Mouse (Mus musculus): Measurements from ENCODE around the gene 4930519G04Rik.
"Not testable (repeated sequence)": the region's sequence is repeated elsewhere in the genome, so short reads cannot be mapped to it uniquely, and the experiment has no call there.

Gene 4930519G04Rik

DNA sequence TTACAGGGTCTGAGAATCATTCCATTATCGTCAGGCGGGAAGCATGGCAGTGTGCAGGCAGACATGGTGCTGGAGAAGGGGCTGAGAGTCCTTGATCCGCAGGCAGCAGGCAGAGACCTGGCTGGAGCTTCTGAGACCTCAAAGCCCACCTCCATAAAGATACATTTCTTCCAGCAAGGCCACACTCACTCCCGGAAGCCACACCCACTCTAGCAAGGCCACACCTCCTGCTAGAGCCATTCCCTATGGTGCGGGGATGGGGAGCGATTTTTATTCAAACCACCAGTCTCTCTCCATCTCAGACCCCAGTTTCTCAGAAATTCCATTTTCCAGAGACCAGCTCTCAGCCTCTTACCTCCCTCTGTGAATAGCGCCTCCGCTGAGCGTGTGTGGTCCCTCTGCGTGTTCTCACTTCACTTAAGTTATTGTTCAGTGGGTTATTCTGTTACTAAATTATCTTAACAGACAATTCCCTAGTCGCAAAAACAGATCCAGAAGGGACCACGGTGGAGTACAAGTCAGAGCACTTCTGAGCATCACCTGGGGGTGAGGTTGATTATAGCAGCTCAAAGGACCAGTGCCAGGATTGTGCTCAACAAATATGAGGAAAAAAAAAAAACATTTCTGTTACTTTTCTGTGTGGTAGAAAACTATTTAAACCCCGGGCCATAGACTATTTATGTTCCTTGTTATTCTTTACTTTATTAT lies 55.3 kb downstream of the 4930519G04Rik start:
- DNase-seq (ENCODE audit: low read depth, low spot score): no peak

DNA sequence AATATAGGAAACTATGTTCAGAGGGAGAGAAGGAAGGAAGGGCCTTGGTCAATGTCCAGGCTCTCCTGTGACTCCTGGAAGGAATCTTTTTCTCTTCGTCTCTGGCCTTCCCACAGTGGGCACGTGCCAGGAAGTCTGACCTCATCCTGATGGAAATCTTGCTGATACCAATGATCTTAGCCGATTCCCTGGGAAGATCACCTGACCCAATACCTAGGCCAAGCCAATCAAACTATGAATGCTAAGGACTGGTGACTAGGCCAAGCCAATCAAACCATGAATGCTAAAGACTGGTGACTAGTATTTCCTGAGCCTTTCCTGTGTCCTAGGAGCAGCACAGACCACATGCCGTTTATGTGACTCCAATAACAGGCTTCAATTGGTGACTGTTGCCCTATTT lies 60.2 kb downstream of the 4930519G04Rik start:
- no peak for DNase-seq (ENCODE audit: low read depth, low spot score)

DNA sequence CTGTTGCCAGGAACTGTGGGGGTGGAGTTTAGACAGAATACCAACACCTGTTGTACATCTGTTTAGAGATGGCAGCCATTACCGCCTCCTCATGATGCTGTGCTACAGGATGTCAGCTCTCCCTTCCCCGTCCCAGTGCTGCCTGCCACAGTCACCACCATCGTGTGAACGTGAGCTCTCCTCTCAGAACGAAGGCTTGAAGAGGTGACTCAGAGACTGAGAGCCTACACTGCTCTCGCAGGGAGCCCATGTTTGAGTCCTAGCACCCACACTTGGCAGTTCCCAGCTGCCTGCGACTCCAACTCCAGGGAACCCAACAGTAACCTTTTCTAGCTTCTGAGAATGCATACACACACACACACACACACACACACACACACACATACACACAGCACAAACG lies 61.4 kb downstream of the 4930519G04Rik start:
- DNase-seq (ENCODE audit: low read depth, low spot score): no peak

DNA sequence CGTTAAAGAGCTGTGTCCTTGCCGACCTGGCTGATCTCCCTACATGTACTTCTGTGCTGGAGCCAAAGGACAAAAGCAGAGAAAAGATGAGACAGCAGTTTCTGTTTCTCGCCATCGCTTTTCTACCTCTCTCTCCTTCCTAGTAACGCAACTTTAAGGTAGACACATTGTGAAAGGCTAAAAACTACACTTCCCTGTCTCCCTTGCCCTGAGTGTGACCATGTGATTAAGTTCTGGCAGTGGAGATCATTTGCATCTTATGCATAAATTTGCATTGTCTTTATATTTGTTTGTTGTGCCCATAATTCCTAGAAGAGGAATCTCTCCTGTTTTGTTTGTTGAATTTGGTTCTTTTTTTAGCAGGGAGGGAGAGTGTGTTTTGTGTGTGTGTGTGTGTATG lies 62.4 kb downstream of the 4930519G04Rik start:
- no peak for DNase-seq (ENCODE audit: low read depth, low spot score)

DNA sequence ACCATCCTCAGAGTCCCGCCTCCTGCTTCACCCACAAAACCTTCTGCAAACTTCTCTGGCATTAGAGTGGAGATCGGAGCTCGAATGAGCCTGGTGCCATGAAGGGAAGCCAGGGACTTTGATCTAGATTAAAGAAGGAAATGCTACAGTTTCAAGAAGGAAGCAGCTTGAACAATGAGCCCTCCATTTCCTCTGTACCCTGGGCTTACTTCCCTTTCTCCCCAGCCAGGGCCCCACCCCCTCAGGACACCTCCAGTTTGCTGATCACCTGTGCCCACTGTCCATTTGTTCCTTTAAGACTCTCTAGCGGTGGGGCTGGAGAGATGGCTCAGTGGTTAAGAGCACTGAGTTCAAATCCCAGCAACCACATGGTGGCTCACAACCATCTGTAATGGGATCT lies 63.3 kb downstream of the 4930519G04Rik start:
- DNase-seq (ENCODE audit: low read depth, low spot score): peak; percentile 70

DNA sequence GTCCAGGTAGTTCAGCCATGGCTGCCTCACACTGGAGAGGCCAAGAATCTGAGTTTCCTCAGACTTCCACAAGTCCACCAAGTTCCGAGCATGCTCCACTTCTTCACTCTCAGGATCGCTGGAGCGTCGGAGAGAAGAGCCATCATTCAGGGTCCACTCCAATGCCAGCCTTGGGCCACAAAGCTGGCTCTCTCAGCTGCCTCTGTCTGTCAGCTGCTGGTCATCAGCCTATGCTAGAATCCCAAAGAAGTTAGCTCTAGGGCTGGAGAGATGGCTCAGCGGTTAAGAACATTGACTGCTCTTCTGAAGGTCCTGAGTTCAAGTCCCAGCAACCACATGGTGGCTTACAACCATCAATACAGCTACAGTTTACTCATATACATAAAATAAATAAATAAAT lies 63.9 kb downstream of the 4930519G04Rik start:
- not testable (repeated sequence) for DNase-seq (ENCODE audit: low read depth, low spot score)

DNA sequence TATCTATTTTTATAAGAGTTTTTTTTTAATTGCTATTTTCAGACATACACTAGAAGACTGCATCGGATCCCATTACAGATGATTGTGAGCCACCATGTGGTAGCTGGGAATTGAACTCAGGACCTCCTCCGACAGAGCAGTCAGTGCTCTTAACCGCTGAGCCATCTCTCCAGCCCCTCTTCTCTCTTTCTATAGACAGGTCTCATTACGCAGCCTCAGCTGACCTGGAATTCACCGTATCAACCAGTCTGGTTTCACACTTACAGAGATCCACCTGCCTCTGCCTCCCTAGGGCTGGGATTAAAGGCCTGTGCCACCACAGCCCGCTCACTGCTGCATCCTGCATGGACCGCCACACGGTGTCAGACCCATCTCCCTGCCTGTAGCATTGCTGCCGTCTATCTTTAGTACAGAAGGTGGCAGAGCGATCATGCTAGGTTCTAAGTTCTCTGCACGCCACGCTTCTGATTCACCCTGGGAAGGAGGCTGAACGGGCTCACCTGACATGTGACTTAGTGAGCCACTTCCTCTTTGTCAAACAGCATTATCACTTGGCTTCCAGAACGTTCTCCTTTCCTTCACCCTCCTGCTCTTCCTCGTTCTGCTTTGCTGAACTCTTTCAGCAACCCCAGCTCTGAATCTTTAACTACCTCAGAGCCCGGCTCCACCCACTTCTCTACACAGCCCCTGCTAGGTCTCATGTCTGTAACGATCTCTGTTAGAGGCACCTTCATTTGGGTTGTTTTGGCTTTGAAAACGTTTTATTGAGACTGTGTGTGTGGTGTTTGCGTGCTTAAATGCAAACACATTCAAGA lies 68.3 kb downstream of the 4930519G04Rik start:
- DNase-seq (ENCODE audit: low read depth, low spot score): peak; percentile 90

DNA sequence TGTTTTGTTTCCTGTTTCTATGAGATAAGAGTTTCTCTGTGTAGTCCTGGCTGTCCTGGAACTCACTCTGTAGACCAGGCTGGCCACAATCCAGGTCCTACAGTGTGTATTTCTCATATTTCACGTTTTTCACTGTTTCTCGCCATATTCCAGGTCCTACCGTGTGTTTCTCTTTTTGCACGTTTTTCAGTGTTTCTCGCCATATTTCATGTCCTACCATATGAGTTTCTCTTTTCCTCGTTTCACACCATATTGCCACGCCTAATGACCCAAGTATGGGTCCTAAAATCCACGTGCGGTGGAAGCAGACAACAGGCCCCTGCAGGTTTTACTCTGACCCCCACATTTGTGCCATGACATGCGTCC lies 68.9 kb downstream of the 4930519G04Rik start:
- DNase-seq (ENCODE audit: low read depth, low spot score): no peak

DNA sequence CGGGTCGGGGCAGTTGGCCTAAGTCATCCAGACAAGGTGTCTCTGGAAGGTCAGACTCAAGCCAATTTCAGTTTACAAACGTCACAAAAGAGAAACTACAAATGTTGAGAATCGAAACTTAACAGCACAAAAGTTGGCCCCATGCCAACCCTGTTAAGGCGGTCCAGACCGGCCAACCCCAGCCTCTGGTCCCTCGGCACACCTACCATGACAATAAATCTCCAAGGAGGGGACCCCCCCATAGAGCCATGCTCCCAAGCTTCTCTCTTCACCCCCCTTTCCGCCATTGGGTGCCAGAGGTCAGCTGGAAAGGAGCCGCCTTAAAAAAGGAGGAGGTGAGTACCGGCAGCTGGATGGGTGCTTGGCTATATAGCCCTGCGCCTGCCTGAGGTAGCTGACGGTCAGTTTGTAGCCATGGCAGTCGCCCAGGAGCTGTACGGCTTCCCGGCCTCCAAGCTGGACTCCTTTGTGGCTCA lies 69.6 kb downstream of the 4930519G04Rik start, which contains the start of gene Oasl1:
TSS of gene Oasl1 (plus strand) at position 243 of the 476 bp plus-strand sequence.
- DNase-seq (ENCODE audit: low read depth, low spot score): peak; percentile 71

DNA sequence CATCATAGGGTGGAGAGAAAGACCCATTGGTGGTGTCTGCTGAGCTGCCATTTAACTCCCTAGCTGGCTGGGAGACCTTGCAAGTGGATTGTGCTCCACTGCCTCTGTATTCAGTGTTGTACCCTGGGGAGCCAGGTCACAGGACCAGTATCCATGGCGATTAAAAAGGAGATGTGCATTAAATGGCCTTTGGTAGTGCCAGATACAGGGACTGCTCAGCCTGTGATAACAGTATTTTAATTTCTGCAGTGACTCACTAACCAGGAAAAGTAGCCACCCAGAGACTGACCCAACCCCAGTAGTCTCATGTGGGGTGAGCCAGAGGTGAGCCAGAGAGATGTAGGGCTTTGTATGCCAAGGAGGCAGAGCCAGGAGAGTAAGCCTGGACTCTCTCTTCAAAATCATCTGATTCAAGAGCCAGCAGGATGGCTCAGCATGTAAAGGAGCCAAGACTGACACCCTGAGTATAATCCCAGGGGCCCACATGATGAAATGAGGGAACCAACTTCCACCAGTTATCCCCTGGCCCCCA lies 72.8 kb downstream of the 4930519G04Rik start:
- DNase-seq (ENCODE audit: low read depth, low spot score): no peak

DNA sequence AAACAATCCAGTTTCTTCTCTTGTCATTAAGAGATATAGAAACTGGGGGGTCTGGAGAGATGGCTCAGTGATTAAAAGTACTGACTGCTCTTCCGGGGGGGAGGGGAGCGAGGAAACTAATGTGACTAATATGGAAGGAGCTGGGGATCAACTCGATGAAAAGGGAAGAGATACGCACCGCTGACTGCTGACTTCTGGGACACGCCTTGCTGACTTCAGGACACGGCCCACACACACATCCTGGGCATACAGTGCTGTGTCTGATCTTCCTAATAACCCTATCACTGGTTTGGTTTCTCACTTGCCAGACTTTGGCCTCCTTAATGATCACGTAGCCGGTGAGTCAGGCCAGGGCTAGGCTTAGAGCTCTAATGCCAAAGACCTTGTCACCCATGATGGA lies 73.3 kb downstream of the 4930519G04Rik start:
- no peak for DNase-seq (ENCODE audit: low read depth, low spot score)

DNA sequence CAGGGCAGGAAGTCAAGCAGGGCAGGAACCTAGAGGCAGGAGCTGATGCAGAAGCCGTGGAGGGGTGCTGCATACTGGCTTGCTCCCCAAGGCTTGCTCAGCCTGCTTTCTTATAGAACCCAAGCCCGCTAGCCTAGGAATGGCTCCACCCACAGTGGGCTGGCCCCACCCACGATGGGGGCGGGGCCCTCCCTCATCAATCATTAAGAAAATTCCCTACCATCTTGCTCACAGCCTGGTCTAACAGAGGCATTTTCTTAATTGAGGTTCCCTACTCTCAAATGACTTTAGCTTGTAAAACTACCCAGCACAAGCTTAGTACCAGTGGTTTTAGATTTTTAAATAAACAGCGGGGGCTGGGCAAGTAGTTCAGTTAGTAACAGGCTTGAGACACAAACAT lies 78.2 kb downstream of the 4930519G04Rik start:
- DNase-seq (ENCODE audit: low read depth, low spot score): no peak

DNA sequence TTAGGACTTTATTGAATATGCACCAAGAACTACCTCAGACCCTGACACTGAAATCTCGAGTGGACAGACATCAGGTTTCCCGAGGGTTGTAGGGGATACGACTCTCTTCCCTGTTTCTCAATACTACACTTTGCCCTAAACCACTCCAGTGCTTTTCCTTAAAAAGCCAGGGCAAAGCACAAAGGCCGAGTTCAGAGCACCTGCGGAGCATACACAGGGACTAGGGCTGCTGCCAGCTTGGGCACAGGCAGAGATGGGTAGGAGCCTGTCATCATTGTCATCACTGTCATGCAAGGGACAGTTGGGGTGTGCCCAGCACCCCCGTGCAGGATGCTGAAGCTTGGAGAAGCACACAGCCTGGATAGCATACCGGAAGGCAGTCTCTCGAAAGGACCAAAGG lies 79.7 kb downstream of the 4930519G04Rik start:
- no peak for DNase-seq (ENCODE audit: low read depth, low spot score)
